Mouse (Mus musculus): ENCODE measurements around the gene Colgalt2. TPM values are rescaled to one million over a fixed set of nuclear protein-coding genes. Genes with fewer than 3 reads are reported as not detected.

Colgalt2 gene
- polyA plus RNA-seq, 2 experiments: 0.21 to 0.30 TPM

DNA sequence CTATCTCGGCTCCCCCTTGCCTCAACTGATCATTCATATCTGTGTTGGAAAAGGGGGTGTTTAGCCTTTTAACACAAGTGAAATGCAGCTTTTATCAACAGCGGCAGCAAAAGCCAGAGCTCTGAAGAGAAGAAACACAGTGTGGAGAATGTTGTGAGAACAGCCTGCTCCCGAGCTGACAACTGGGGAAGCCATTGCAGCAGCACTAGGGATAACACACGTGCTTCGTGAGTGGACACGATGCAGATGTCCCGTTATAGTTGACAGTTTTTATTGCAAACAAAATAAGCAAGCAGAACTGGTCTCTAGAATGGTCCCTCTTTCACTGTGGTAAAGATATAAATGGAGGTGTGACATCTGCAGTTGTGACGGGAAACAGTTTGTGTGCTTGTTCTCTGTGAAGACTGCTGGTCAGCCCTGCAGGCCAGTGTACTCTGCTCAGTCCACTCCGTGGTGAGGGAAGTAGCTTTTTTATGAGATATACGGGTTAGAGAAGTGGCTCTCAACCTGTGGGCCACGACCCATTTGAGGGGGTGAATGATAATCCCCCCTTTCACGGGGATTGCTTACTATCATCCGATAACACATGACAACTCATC, 16.8 kb downstream of the Colgalt2 start:
- Histone ChIP-seq H3K27me3 (ENCODE audit: control insufficient read depth, insufficient read depth, low read length) (no peaks in the 10 kb centered on the region), H3K27ac (no peak overlapping the region), H3K9me3 (ENCODE audit: control insufficient read depth, low read length) (no peaks in the 10 kb centered on the region), H3K9ac (replicated peaks) (no peak overlapping the region), H3K4me2 (ENCODE audit: low read depth) (no peak overlapping the region), H3K4me3 (ENCODE audit: insufficient read depth in 1 of 2, low read depth in 2 of 2, low read length in 2 of 2) (no peak overlapping the region), H3K4me1 (replicated peaks; ENCODE audit: control insufficient read depth in 2 of 2, insufficient read depth in 2 of 2, low read length in 1 of 2) (no peaks in the 10 kb centered on the region), H3K36me3 (replicated peaks; ENCODE audit: control insufficient read depth, insufficient read depth, low read depth) (no peaks in the 10 kb centered on the region)
- TF ChIP-seq EP300 (IDR thresholded peaks at IDR 0.05; ENCODE audit: low read depth) (no peak), CTCF (IDR thresholded peaks at IDR 0.05; ENCODE audit: low read depth) (no peak)
- 59% methylated on average over 13 of the region's 13 CpGs for WGBS (ENCODE audit: insufficient replicate concordance)
- ATAC-seq (ENCODE audit: insufficient read depth) (no peak), DNase-seq (ENCODE audit: low read depth in 3 of 3, low spot score in 3 of 3) (no peak)

DNA sequence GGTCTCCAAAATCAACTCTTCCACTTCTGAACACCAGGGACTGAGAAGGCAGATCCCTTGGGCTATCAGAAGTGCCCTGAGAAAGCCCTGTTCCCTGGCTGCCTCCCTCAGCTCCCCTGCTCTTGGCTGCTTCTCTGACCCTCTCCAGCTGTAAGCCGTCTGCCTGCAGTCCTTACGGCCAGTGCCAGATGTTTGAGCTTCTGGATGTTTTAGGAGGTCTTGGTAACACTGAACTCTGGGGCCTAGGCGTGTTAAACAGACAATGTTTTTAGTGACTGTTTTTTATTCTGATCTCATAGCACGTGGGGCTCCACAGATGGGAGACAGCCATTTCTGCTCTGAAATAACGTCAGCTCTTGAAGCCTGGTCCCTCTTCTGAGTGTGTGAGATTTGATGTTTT, 18.0 kb downstream of the Colgalt2 start:
- Histone ChIP-seq H3K4me1 (replicated peaks; ENCODE audit: control insufficient read depth in 2 of 2, insufficient read depth in 2 of 2, low read length in 1 of 2) (no peaks in the 10 kb centered on the region), H3K4me2 (ENCODE audit: low read depth) (no peak overlapping the region), H3K9me3 (ENCODE audit: control insufficient read depth, low read length) (no peaks in the 10 kb centered on the region), H3K27me3 (ENCODE audit: control insufficient read depth, insufficient read depth, low read length) (no peaks in the 10 kb centered on the region), H3K27ac (no peak overlapping the region), H3K9ac (replicated peaks) (no peak overlapping the region), H3K36me3 (replicated peaks; ENCODE audit: control insufficient read depth, insufficient read depth, low read depth) (no peaks in the 10 kb centered on the region), H3K4me3 (ENCODE audit: insufficient read depth in 1 of 2, low read depth in 2 of 2, low read length in 2 of 2) (no peak overlapping the region)
- ATAC-seq (ENCODE audit: insufficient read depth) (no peak), DNase-seq (ENCODE audit: low read depth in 3 of 3, low spot score in 3 of 3) (no peak)
- WGBS (ENCODE audit: insufficient replicate concordance): 54% methylated on average over 5 of the region's 5 CpGs
- no peak for TF ChIP-seq CTCF (IDR thresholded peaks at IDR 0.05; ENCODE audit: low read depth)

DNA sequence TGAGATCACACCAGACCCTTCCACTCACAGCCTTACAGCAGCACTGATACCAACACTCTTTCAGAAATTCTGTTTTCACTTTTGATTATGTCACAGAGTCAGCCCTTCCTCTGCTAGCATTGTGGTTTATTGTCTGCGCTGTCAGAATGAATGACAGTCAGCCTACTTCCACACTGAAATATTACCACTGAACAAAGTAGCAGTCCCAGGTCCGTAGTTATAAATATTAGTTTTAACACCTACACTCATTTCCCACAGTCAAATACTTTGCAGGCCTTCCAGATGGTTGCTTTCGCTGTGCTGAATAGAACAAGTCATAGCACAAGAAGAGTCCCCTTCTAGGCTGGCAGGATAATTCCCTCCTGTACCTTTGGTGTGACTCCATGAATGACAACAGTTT, 22.7 kb downstream of the Colgalt2 start:
- no peak overlapping the region for H3K4me3 ChIP-seq (ENCODE audit: insufficient read depth in 1 of 2, low read depth in 2 of 2, low read length in 2 of 2)
- no peak overlapping the region for H3K27ac ChIP-seq
- no peaks in the 10 kb centered on the region for H3K27me3 ChIP-seq (ENCODE audit: control insufficient read depth, insufficient read depth, low read length)
- H3K4me2 ChIP-seq (ENCODE audit: low read depth): no peak overlapping the region
- 38% methylated on average over 3 of the region's 3 CpGs for WGBS (ENCODE audit: insufficient replicate concordance)
- DNase-seq (ENCODE audit: low read depth in 3 of 3, low spot score in 3 of 3) (no peak), ATAC-seq (ENCODE audit: insufficient read depth) (no peak)
- TF ChIP-seq EP300 (IDR thresholded peaks at IDR 0.05; ENCODE audit: low read depth) (no peak), CTCF (IDR thresholded peaks at IDR 0.05; ENCODE audit: low read depth) (no peak)
- H3K9me3 ChIP-seq (ENCODE audit: control insufficient read depth, low read length): no peaks in the 10 kb centered on the region
- H3K36me3 ChIP-seq (replicated peaks; ENCODE audit: control insufficient read depth, insufficient read depth, low read depth): no peaks in the 10 kb centered on the region
- no peak overlapping the region for H3K9ac ChIP-seq (replicated peaks)
- no peaks in the 10 kb centered on the region for H3K4me1 ChIP-seq (replicated peaks; ENCODE audit: control insufficient read depth in 2 of 2, insufficient read depth in 2 of 2, low read length in 1 of 2)

DNA sequence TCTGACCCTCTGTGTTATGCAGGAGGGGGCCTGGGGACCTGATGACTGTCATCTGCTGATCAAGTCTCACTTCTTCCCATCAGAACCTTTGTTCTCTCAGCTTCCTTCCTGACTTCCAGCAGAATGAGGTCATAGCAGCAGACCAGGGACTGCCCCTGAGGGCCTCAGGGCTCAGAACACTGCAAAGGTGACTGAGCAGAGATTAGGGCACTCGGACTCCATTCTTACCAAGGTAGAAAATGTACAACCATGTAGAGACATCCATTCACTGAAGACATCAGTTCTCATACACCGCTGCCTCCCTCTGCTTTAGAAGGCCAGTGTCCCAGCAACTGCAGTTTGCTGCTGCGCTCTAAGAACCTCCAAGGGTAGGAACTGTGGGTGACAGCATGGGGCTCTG, 23.4 kb downstream of the Colgalt2 start:
- TF ChIP-seq EP300 (IDR thresholded peaks at IDR 0.05; ENCODE audit: low read depth): no peak
- TF ChIP-seq CTCF (IDR thresholded peaks at IDR 0.05; ENCODE audit: low read depth): no peak
- ATAC-seq (ENCODE audit: insufficient read depth): no peak
- H3K4me1 ChIP-seq (replicated peaks; ENCODE audit: control insufficient read depth in 2 of 2, insufficient read depth in 2 of 2, low read length in 1 of 2): no peaks in the 10 kb centered on the region
- H3K27ac ChIP-seq: no peak overlapping the region
- no peak overlapping the region for H3K4me2 ChIP-seq (ENCODE audit: low read depth)
- H3K4me3 ChIP-seq (ENCODE audit: insufficient read depth in 1 of 2, low read depth in 2 of 2, low read length in 2 of 2): no peak overlapping the region
- WGBS (ENCODE audit: insufficient replicate concordance): 67% methylated on average over 3 of the region's 3 CpGs
- DNase-seq (ENCODE audit: low read depth in 3 of 3, low spot score in 3 of 3): no peak
- no peak overlapping the region for H3K9ac ChIP-seq (replicated peaks)
- no peaks in the 10 kb centered on the region for H3K36me3 ChIP-seq (replicated peaks; ENCODE audit: control insufficient read depth, insufficient read depth, low read depth)
- H3K27me3 ChIP-seq (ENCODE audit: control insufficient read depth, insufficient read depth, low read length): no peaks in the 10 kb centered on the region
- no peaks in the 10 kb centered on the region for H3K9me3 ChIP-seq (ENCODE audit: control insufficient read depth, low read length)

DNA sequence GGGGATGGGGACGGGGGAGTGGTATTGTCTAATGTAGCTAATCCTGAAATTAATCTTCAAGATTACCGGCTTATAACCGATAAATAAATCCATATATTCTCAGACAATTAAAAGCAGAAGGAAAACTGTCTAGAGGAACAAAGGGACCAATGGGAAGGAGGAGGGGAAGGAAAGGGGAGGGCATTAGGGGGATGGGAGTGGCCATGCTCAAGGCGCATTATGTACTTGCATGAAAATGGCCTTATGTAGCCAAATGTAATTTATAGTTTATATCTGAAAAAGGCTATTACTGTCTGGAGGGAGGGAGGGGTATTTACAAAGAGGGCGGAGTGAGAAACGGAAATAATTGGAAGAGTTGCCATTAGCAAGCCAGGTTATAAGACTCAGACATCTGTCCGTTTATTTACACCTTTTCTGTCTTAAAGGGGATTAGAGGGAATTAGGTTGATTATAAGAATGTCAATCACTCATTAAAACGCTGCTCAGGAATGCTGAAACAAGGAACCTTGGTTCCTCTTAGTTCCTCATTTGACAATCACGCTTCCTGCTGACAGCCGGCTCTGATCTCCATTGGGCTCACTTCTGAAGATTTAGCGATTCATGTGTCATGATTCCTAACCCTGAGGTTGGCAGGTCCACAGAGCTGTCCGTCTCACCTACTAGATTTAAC, 28.4 kb downstream of the Colgalt2 start:
- WGBS (ENCODE audit: insufficient replicate concordance): 35% methylated on average over 12 of the region's 12 CpGs
- no peak overlapping the region for H3K27ac ChIP-seq

More for the DNA sequence above, 28.4 kb downstream of the Colgalt2 start:
- H3K36me3 ChIP-seq (replicated peaks; ENCODE audit: control insufficient read depth, insufficient read depth, low read depth): no peaks in the 10 kb centered on the region
- no peak overlapping the region for H3K4me2 ChIP-seq (ENCODE audit: low read depth)
- H3K4me1 ChIP-seq (replicated peaks; ENCODE audit: control insufficient read depth in 2 of 2, insufficient read depth in 2 of 2, low read length in 1 of 2): no peaks in the 10 kb centered on the region
- no peak overlapping the region for H3K4me3 ChIP-seq (ENCODE audit: insufficient read depth in 1 of 2, low read depth in 2 of 2, low read length in 2 of 2)
- ATAC-seq (ENCODE audit: insufficient read depth): no peak
- no peak for TF ChIP-seq CTCF (IDR thresholded peaks at IDR 0.05; ENCODE audit: low read depth)
- TF ChIP-seq EP300 (IDR thresholded peaks at IDR 0.05; ENCODE audit: low read depth): no peak
- no peaks in the 10 kb centered on the region for H3K27me3 ChIP-seq (ENCODE audit: control insufficient read depth, insufficient read depth, low read length)
- no peak overlapping the region for H3K9ac ChIP-seq (replicated peaks)
- H3K9me3 ChIP-seq (ENCODE audit: control insufficient read depth, low read length): no peaks in the 10 kb centered on the region
- no peak for DNase-seq (ENCODE audit: low read depth in 3 of 3, low spot score in 3 of 3)
